Mouse (Mus musculus): ENCODE data around the gene Lmnb2.

GRCm38 (mm10) chr10:80915736-80916135 is 2.3 kb downstream of the Lmnb2 start:
- no peak for TF ChIP-seq CTCF (IDR thresholded peaks at IDR 0.05; ENCODE audit: control insufficient read depth, insufficient read depth, insufficient read length)
- no peak for TF ChIP-seq FOSL1 (IDR thresholded peaks at IDR 0.05; ENCODE audit: insufficient read depth, low read length, poor library complexity, severe bottlenecking)
- TF ChIP-seq MAX (IDR thresholded peaks at IDR 0.05) = no peak
- TF ChIP-seq USF1 (IDR thresholded peaks at IDR 0.05; ENCODE audit: low read depth) = no peak
- TF ChIP-seq MYOD1 (IDR thresholded peaks at IDR 0.05; ENCODE audit: control insufficient read depth, insufficient read length, low read depth) = no peak

All from C2C12 (cell line).